Mouse (Mus musculus) lung, embryonic 15.5 days (tissue): Measurements from ENCODE around the gene Mcrip1. TPM values are rescaled to one million over a fixed set of nuclear protein-coding genes. Genes with fewer than 3 reads are reported as not detected.
A peak's percentile ranks its signal among the peaks of the same experiment; 100 is the strongest.
"Not testable (repeated sequence)": the region's sequence is repeated elsewhere in the genome, so short reads cannot be mapped to it uniquely, and the experiment has no call there.

Source experiments
- ATAC-seq: fragments of 200-750 bp; cut with Nextera tagmentation; 2 replicates; pipeline ENCODE4 v1.8.0; 2017; ENCODE audit warnings: moderate number of reproducible peaks, borderline replicate concordance; ENCODE audit not compliant: low FRiP score, low TSS enrichment; ENCODE audit errors: extremely low read depth
- H3K27ac ChIP-seq: fragments of 300-500 bp; sonication (generic); 2 replicates; pipeline ENCODE4 v1.5.1; 2015; ENCODE audit warnings: moderate library complexity, mild to moderate bottlenecking, inconsistent platforms
- H3K27me3 ChIP-seq: fragments of 300-500 bp; sonication (generic); 2 replicates; pipeline ENCODE4 v1.6.1; 2015; ENCODE audit warnings: inconsistent platforms
- H3K36me3 ChIP-seq: fragments of 300-500 bp; sonication (generic); 2 replicates; pipeline ENCODE4 v1.6.1; 2015; ENCODE audit warnings: inconsistent platforms
- H3K4me1 ChIP-seq: fragments of 300-500 bp; sonication (generic); 2 replicates; pipeline ENCODE4 v1.6.1; 2015; ENCODE audit warnings: inconsistent platforms
- H3K4me2 ChIP-seq: fragments of 300-500 bp; sonication (generic); 2 replicates; pipeline ENCODE4 v1.6.1; 2015; ENCODE audit warnings: inconsistent platforms, mild to moderate bottlenecking, moderate library complexity
- H3K4me3 ChIP-seq: fragments of 300-500 bp; sonication (generic); 2 replicates; pipeline ENCODE4 v1.5.1; 2015; ENCODE audit warnings: mild to moderate bottlenecking, inconsistent platforms
- H3K9ac ChIP-seq: fragments of 300-500 bp; sonication (generic); 2 replicates; pipeline ENCODE4 v1.6.1; 2015; ENCODE audit warnings: inconsistent platforms
- H3K9me3 ChIP-seq: fragments of 300-500 bp; sonication (generic); 2 replicates; pipeline ENCODE4 v1.6.1; 2016; ENCODE audit warnings: inconsistent platforms
- WGBS: fragments of 180-500 bp; shearing (Covaris S2); methylation state at CpG from one replicate; pipeline ENCODE4 v1.1.7; 2015; 5-methylcytosine and 5-hydroxymethylcytosine counted together
- polyA plus RNA-seq: library from polyadenylated mRNA; unstranded; fragments of >200 nt; fragmentation: Nextera tagmentation; extraction: Ambion mirVana; gene quantifications from 2 replicates; pipeline ENCODE4 v1.2.1, GENCODE M21; 2015

The Mcrip1 gene
- 205 and 209 TPM in 2 replicates for polyA plus RNA-seq

DNA sequence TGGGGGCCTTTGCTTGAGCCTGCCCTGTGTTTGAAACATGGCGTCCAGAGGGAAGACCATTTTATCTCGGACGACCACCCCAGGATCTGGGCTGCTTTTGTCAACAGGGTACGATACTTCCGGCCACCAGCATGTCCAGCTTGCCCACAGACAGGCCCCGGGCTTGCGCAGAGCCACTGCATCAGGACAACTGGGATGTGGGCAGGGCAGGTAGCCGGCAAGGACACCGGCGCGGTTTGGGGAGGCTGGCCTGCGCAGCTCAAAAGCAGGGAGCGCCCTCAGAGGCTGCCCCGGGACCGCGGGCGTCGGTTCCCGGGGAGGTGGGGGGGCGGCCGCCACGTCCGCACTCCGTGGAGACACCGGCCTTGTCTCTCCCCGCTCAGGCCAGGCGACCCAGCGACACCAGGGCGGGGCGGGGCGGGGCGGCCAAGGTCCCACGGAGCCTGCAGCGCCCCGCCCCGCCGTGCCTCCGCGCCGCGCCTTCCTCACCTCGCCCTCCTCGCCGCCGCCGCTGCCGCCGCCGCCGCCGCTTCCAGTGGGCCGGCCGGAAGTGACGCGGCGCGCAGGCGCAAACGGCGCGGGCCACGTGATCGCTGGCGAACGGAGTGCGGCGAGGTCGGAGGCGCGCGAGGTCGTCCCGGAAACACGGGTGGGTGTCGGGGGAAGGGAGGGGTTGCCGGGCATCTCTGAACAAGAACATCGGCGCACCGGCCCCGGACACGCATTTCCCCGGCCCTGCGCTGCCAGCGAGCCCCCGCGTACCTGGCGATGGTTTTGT is at the start of gene Mcrip1:
Mcrip1 (minus strand) TSS at position 560 of the 778 bp plus-strand sequence.
- H3K36me3 ChIP-seq, result peaks cover 3% of the 10 kb centered on the region
- H3K4me1 ChIP-seq, result peaks cover 27% of the 10 kb centered on the region
- no peaks in the 10 kb centered on the region for H3K27me3 ChIP-seq
- H3K27ac ChIP-seq, result peak within 1 kb of the TSS; percentile 96
- under 1% methylated on average over 71 of the region's 87 CpGs for WGBS
- no peaks in the 10 kb centered on the region for H3K9me3 ChIP-seq
- peak; percentile 84 for ATAC-seq
- peak within 1 kb of the TSS; percentile 99 for H3K9ac ChIP-seq
- peak within 1 kb of the TSS; percentile 95 for H3K4me3 ChIP-seq
- H3K4me2 ChIP-seq, result peak within 1 kb of the TSS; percentile 89

- H3K27ac ChIP-seq, result peak overlapping the region; percentile 85
- 34% methylated on average over 17 of the region's 17 CpGs for WGBS
- peak overlapping the region; percentile 57 for H3K9ac ChIP-seq
- no peaks in the 10 kb centered on the region for H3K27me3 ChIP-seq
- no peaks in the 10 kb centered on the region for H3K9me3 ChIP-seq
- H3K4me2 ChIP-seq, result peak overlapping the region; percentile 84
- no peak for ATAC-seq
- H3K36me3 ChIP-seq, result peaks cover 59% of the 10 kb centered on the region
- H3K4me3 ChIP-seq, result peak overlapping the region; percentile 91
- peaks cover 24% of the 10 kb centered on the region for H3K4me1 ChIP-seq
Observed at GRCm38 (mm10) chr11:120598990-120599549, 49.5 kb upstream of the Mcrip1 start.

- Histone ChIP-seq H3K4me2 (peak within 1 kb of the TSS; percentile 91), H3K9ac (peak within 1 kb of the TSS; percentile 97), H3K36me3 (peaks cover 59% of the 10 kb centered on the region), H3K4me1 (peaks cover 24% of the 10 kb centered on the region), H3K27me3 (no peaks in the 10 kb centered on the region), H3K4me3 (peak within 1 kb of the TSS; percentile 91), H3K27ac (peak within 1 kb of the TSS; percentile 89), H3K9me3 (no peaks in the 10 kb centered on the region)
- WGBS, result under 1% methylated on average over 88 of the region's 88 CpGs
- peak; percentile 97 for ATAC-seq
Observed at GRCm38 (mm10) chr11:120598283-120598989, 48.9 kb upstream of the Mcrip1 start, which contains the start of the genes Alyref and Anapc11. Gene Alyref (minus strand): TSS chr11:120598365. Gene Anapc11 (plus strand): TSS chr11:120598421.

DNA sequence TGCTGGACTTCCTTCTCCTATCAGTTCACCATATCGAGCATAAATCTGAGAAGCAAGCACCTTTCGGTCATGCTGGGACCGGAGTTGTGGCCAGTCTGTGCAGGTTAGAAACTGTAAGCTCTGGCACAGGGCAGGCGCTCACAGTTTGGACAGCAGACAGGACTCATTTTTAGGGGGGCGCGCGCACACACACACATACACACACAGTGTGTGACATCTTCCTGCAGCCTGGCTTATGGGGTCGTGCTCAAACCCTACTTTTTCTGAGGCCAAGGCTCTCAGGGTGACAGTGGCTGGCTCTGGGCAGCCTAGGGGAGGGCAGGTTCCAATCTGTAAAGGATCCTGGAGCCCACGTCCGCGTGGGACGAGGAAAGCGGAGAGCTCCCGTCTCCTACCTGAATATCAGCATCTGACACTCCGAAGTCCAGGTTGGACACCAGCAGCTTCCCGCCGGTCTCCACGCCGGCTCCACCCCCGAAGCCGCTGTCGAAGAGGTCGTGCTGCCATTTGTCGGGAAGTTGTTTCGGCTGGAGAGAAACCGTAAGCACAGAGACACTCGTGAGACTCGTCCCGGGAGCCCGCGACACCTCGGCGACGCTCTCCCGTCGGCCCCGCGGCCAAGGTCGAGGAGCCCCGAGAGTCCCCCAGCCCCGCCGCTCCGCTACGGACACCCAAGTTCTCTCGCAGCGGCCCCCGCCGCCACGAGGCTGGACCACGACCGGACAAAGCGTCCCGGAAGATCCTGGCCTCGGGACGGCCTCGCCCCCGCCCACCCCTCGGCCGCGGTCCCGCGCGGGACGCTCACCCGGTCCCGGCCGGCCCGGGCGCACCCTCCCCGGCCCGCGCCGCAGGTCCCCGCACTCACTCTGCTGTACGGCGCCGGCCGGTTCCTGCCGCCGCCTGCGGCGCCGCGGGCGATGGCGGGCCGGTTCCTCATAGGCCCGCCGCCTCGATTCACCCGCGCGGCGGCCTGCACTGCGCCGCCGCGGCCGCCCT is 48.0 kb upstream of the Mcrip1 start:
- H3K4me3 ChIP-seq, result peak overlapping the region; percentile 91
- ATAC-seq, result peak; percentile 50; the same call in 1 of the 2 replicates
- H3K4me1 ChIP-seq, result peaks cover 24% of the 10 kb centered on the region
- 2% methylated on average over 99 of the region's 99 CpGs for WGBS
- H3K9me3 ChIP-seq, result no peaks in the 10 kb centered on the region
- peak overlapping the region; percentile 97 for H3K9ac ChIP-seq
- H3K27me3 ChIP-seq, result no peaks in the 10 kb centered on the region
- peaks cover 61% of the 10 kb centered on the region for H3K36me3 ChIP-seq
- H3K4me2 ChIP-seq, result peak overlapping the region; percentile 91
- H3K27ac ChIP-seq, result peak overlapping the region; percentile 89

- Histone ChIP-seq H3K9me3 (no peaks in the 10 kb centered on the region), H3K27ac (no peak overlapping the region), H3K4me1 (no peaks in the 10 kb centered on the region), H3K4me2 (no peak overlapping the region), H3K36me3 (peaks cover 95% of the 10 kb centered on the region), H3K9ac (no peak overlapping the region), H3K4me3 (no peak overlapping the region), H3K27me3 (no peaks in the 10 kb centered on the region)
- WGBS, result 89% methylated on average over 6 of the region's 6 CpGs
- ATAC-seq, result no peak
Observed at GRCm38 (mm10) chr11:120588531-120588930, 39.0 kb upstream of the Mcrip1 start.

DNA sequence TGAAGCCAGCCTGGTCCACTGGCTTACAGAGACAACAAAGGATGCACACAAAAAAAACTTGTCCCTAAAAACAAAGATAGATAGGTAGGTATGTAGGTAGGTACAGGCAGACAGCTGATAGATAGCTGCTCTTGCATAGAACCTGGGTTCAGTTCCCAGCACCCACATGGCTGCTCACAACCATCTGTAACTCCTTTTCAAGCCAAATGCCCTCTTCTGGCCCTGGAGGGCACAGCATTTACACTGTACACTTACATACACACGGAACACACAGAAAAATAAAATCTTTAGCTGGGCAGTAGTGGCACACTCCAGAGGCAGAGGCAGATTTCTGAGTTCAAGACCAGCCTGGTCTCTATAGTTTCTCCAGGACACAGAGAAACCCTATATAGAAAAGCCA is 34.4 kb upstream of the Mcrip1 start:
- 87% methylated on average over 1 of the region's 1 CpGs for WGBS
- H3K9ac ChIP-seq, result no peak overlapping the region
- H3K27ac ChIP-seq, result no peak overlapping the region
- peaks cover 26% of the 10 kb centered on the region for H3K4me1 ChIP-seq
- no peak overlapping the region for H3K4me3 ChIP-seq
- H3K9me3 ChIP-seq, result no peaks in the 10 kb centered on the region
- no peak for ATAC-seq
- H3K36me3 ChIP-seq, result peaks cover 60% of the 10 kb centered on the region
- H3K4me2 ChIP-seq, result no peak overlapping the region
- H3K27me3 ChIP-seq, result no peaks in the 10 kb centered on the region

DNA sequence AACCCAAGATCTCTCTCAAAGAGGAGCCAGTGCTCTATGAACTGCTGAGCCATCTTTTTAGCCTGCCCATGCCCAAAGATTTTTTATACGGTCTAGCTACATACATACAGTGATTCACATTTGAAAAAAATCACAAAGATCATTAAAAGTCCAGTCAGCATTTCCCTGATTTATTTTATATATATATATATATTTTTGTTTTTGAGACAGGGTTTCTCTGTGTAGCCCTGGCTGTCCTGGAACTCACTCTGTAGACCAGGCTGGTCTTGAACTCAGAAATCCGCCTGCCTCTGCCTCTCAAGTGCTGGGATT is 33.4 kb upstream of the Mcrip1 start:
- H3K27me3 ChIP-seq, H3K4me3 ChIP-seq, H3K27ac ChIP-seq, H3K4me2 ChIP-seq, ATAC-seq, H3K9me3 ChIP-seq, H3K9ac ChIP-seq: not testable (repeated sequence)
- peaks cover 60% of the 10 kb centered on the region for H3K36me3 ChIP-seq
- peaks cover 30% of the 10 kb centered on the region for H3K4me1 ChIP-seq
- WGBS, result 94% methylated on average over 2 of the region's 2 CpGs

DNA sequence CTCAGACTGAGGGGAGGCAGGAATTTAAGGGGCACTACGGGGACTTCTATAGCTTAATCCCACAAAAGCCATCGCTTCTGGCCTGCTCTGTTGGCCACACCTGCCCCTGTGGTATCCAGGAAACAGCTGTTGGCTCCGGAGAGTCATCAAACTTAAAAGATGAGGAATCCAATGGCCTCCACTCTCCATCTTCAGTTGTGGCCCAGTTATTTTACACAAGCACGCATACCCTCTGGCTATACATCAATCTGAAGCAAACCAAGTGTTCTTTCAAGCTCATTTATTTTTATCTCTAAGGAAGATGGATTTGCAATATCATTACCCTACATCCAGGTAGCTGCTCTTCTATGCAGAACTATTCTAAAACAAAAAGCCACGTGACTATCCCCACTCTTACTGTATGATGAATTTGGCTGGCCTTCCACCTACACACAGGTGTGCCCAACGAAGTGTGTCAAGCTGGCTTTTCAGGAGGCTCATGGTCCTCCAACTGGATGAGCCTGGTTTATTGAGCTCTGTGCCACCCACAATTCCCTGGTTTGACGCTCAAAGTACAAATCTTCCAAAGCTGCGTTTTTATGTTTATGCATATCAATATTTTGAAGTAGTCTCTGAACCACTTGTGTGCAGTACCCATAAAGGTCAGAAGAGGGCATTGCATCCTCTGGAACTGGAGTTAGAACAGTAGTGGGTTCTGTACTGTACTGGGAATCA is 32.9 kb upstream of the Mcrip1 start:
- peak overlapping the region; percentile 89 for H3K4me2 ChIP-seq
- peaks cover 30% of the 10 kb centered on the region for H3K4me1 ChIP-seq
- no peaks in the 10 kb centered on the region for H3K9me3 ChIP-seq
- H3K27ac ChIP-seq, result peak overlapping the region; percentile 94
- peak overlapping the region; percentile 83 for H3K4me3 ChIP-seq
- no peak for ATAC-seq
- WGBS, result 63% methylated on average over 8 of the region's 8 CpGs
- no peaks in the 10 kb centered on the region for H3K27me3 ChIP-seq
- peaks cover 60% of the 10 kb centered on the region for H3K36me3 ChIP-seq
- peak overlapping the region; percentile 86 for H3K9ac ChIP-seq

GRCm38 (mm10) chr11:120581490-120582267 is 32.2 kb upstream of the Mcrip1 start, which contains the start of gene Arhgdia:
Gene Arhgdia (minus strand): TSS chr11:120581624.
- H3K9me3 ChIP-seq, result no peaks in the 10 kb centered on the region
- peak within 1 kb of the TSS; percentile 94 for H3K27ac ChIP-seq
- WGBS, result 5% methylated on average over 69 of the region's 75 CpGs
- H3K27me3 ChIP-seq, result no peaks in the 10 kb centered on the region
- peak; percentile 71 for ATAC-seq
- H3K4me2 ChIP-seq, result peak within 1 kb of the TSS; percentile 89
- peaks cover 57% of the 10 kb centered on the region for H3K36me3 ChIP-seq
- peak within 1 kb of the TSS; percentile 83 for H3K4me3 ChIP-seq
- H3K9ac ChIP-seq, result peak within 1 kb of the TSS; percentile 86
- H3K4me1 ChIP-seq, result peaks cover 30% of the 10 kb centered on the region

- Histone ChIP-seq H3K4me3 (peak overlapping the region; percentile 83), H3K4me2 (peak overlapping the region; percentile 89)
Observed at GRCm38 (mm10) chr11:120580871-120581331, 31.4 kb upstream of the Mcrip1 start.

More at GRCm38 (mm10) chr11:120580871-120581331, 31.4 kb upstream of the Mcrip1 start:
- peak; percentile 24 for ATAC-seq
- H3K4me1 ChIP-seq, result peaks cover 30% of the 10 kb centered on the region
- peak overlapping the region; percentile 94 for H3K27ac ChIP-seq
- peak overlapping the region; percentile 86 for H3K9ac ChIP-seq
- peaks cover 49% of the 10 kb centered on the region for H3K36me3 ChIP-seq
- no peaks in the 10 kb centered on the region for H3K27me3 ChIP-seq
- H3K9me3 ChIP-seq, result no peaks in the 10 kb centered on the region
- WGBS, result under 1% methylated on average over 36 of the region's 44 CpGs
